Mouse (Mus musculus) ES-Bruce4 (cell line): ENCODE measurements at regions not wholly inside any gene's neighbourhood (a gene's known extent, or its start where the extent isn't known, plus 50 kb on each side); places are given as distances from the start of the nearest gene placed in this dataset.

Source experiments
- CTCF ChIP-seq: IDR thresholded peaks from one replicate; pipeline ENCODE4 v1.8.1; 2011; ENCODE audit warnings: low read depth, low read length
- EP300 ChIP-seq: IDR thresholded peaks from 2 replicates; pipeline ENCODE4 v1.6.1; 2011; ENCODE audit warnings: low read depth, low read length; ENCODE audit not compliant: insufficient read depth
- POLR2A ChIP-seq: IDR thresholded peaks from one replicate; pipeline ENCODE4 v1.8.1; 2011; ENCODE audit warnings: low read length; ENCODE audit not compliant: insufficient read depth

GRCm38 (mm10) chr14:62193371-62193770, 99.0 kb upstream of the Rnaseh2b start:
- TF ChIP-seq CTCF = no peak
- TF ChIP-seq EP300 = no peak
- no peak for TF ChIP-seq POLR2A
